Mouse (Mus musculus): ENCODE results near the gene Hsf2.

Hsf2 gene

DNA sequence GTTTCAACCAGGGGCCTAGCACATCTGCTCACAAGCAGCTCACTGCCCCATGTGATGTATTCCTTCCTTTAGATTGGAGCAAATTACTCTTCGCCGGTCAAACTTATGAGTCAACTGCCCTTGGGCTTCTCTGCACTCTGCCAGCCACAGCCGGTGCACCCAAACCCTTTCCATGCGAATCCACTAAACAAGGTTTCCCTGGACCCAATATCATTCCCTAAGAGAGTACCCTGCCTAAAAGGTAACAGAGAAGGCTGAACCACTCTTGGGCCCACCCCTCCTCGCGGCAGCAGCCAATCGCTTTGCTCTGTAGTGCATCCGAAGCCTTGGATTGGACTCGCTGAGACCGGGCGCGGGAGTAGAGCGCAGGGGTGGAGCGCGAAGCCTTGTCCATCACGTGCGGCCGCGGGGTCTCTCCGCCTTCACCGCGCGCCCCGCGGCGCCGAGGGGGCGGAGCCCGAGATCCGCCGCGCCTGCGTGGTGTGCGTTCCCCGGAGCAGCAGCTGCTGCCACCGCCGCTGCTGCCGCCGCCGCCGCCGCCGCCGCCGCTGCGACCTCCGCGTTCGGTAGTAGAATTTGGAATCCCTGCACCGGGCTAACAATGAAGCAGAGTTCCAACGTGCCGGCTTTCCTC, at the start of gene Hsf2:
Gene Hsf2 (plus strand): TSS at position 478 of the 634 bp plus-strand sequence.
- peak; percentile 97 for DNase-seq (ENCODE audit: low read depth, low spot score)

GRCm38 (mm10) chr10:57437898-57438297, 48.3 kb upstream of the Hsf2 start:
- no peak for DNase-seq (ENCODE audit: low read depth, low spot score)

DNA sequence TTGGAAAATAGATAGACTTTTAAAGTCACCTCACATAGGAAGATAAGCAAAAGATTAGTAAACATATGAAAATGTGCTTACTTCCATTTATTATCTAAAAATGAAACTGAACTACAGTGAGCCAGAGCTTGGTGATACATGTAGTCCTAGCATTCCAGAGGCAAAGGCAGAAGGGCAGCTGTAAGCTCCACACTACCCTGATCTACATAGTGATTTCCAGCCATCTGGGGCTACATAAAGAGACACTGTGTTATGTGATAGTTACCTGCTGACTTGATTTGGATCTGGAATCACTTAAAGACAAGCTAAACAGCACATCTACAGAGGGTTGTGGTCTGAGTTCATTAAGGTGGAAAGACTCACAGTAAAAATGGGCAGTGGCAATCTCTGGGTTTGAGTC, 45.1 kb upstream of the Hsf2 start:
- DNase-seq (ENCODE audit: low read depth, low spot score) = no peak

DNA sequence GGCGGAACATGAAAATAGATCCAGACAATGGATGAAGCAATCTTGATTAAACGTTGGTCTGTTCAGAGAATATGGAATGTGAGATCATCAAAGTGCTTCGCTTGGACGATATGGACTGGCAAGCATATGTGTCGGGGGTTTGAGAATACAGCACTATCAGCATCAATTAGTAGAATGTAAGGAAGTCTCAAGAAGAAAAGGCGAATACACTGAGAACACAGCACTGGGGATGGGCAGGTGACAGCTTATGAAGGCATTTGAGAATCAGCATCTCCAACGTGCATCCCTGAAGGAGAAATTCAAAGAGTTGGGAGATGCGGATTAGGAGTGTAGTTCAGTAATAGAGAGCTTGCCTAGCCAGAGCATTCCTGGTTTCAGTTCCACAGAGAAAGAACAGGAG, 41.8 kb upstream of the Hsf2 start:
- DNase-seq (ENCODE audit: low read depth, low spot score) = no peak

DNA sequence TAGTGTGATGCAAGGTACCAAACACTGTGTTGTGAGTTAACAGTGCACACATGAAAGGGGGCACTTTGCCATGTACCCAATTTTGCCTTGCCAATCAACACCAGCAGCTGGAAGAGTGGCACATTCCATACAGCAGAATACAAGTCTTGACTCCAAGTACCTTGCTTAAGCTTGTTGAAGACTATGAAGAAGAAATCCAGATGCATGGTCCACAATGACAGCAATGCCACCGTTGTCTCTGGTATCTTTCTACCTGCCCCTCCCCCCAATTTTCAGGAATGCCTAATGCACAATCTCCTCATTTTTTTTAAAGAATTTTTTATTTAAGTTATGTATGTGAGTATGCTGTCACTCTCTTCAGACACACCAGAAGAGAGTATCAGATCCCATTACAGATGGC, 40.5 kb upstream of the Hsf2 start:
- DNase-seq (ENCODE audit: low read depth, low spot score) = no peak

DNA sequence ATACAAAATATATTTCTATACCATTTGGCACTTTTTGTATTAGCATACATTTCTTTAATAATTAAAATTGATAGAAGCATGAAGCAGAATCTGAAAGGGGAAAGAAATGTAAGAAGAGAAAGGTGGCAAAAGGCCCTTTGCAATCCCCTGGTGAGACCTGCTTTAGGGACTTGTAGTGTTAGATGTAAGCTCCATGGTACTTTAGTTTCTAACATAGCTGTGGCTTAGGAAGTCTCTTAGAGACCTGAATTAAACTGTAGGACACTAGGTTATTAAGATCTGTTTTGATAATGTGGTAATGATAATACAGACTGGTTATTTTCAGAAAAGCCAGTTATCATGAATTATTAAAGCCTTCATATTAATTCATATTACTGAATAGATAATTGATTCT, 38.5 kb upstream of the Hsf2 start:
- DNase-seq (ENCODE audit: low read depth, low spot score) = no peak

GRCm38 (mm10) chr10:57448051-57448716, 38.0 kb upstream of the Hsf2 start:
- peak; percentile 86 for DNase-seq (ENCODE audit: low read depth, low spot score)

DNA sequence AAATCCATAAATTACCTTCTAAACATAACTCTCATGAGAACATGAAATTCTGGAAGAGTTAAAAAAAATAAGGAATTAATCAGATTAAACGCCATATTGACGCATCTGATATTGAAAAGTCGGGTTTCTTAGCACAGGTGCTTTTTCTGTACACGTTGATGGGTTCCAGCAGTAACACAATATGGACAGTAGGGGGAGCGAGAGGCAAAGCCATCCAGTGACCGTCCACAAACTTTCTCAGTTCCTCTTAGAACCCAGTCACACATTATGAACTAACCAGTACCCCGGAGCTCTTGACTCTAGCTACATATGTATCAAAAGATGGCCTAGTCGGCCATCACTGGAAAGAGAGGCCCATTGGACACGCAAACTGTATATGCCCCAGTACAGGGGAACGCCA, 22.9 kb upstream of the Hsf2 start:
- DNase-seq (ENCODE audit: low read depth, low spot score) = peak; percentile 76

DNA sequence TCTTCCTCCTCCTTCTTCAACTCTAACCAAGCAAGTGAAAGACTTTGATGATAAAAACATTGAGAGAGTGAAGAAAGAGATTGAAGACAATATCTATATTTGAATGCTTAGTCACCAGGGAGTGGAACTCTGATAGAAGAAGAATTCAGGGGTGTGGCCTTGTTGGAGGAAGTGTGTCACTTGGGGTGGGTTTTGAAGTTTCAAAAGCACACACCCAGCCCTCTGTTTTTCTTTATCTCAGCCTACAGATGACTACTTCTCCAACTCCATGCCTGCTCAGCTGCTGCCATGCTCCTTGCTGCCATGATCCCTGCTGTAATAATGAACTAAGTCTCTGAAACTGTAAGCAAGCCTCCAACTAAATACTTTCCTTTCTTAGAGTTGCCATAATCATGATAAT, 20.4 kb upstream of the Hsf2 start:
- DNase-seq (ENCODE audit: low read depth, low spot score) = no peak

DNA sequence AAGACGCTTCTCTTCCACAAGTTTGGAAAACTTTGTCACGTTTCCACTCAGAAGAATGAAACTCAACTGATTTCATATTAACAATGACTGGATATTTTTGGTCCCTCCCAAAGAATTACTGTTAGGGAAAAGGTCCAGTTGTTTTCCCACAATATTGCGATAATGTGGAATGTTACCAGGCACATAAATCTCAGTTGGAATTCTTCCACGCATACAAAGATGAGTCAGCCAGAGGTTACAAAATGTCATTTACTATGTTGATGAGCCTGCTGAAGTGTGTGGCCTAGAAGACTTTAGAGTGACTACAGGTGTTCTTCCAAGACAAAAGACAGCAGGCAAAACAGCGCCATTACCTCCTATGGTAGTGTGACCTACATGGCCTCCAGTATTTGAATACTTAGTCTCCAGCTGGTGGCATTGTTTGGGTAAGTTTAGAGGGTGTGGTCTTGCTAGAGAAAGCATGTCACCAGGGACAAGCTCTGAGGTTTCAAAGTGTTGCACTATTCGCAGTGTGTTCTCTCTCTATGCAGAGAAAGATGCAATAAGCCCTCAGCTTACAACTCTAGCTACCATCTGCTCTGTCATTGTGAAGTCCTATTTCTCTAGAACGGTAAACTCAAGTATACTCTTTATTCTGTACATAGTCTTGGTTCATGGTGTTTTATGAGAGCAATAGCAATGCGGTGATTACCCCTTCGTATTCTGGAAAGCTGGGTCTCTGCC, 8.9 kb upstream of the Hsf2 start:
- DNase-seq (ENCODE audit: low read depth, low spot score) = no peak

GRCm38 (mm10) chr10:57481717-57482116, 4.5 kb upstream of the Hsf2 start:
- DNase-seq (ENCODE audit: low read depth, low spot score) = no peak

DNA sequence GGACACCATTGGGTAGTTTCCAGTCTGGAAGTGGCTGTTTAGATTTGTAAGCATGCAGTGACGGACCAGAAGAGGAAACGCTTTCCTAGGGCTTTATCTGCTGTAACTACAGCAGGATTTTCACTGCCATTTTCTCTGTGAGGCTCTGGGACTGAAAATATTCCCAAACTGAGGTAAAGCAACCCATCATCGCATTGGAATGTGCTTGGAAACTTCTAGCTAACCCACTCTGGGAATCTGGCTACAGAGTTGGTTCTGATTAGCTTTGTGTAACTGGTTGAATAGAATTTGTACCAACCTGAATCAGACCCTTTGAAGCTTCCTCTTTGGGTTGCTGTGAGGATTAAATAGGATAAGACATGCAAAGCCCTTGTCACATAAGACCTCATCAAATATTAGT, 1.4 kb upstream of the Hsf2 start:
- no peak for DNase-seq (ENCODE audit: low read depth, low spot score)

DNA sequence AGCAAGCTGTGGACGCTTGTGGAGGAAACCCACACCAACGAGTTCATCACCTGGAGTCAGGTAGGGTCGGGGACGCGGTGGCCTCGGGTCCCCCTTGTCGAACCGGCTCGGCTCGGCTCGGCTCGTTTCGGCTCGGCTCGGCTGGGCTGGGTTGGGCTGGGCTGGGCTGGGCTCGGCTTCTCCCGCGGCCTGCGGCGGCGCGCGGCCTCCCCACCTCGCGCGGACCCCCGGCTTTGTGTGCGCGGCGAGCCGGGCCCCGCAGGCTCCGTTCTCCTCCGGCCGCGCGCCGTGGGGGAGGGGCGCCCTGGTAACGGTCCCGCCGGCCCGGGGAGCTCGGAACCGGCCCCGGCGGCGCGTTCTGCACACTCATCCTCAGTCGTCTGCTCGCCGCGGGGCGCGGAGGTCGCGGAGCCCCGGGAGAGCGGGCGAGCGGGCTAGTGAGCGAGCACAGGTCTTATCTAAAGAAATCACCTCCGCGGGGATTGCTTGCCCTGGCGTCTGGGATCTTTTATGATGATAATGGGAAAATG, 422 bp downstream of the Hsf2 start:
- DNase-seq (ENCODE audit: low read depth, low spot score) = peak; percentile 79

- DNase-seq (ENCODE audit: low read depth, low spot score) = peak; percentile 45
Observed at GRCm38 (mm10) chr10:57487201-57487600, 1.0 kb downstream of the Hsf2 start.

GRCm38 (mm10) chr10:57488591-57488990, 2.4 kb downstream of the Hsf2 start:
- no peak for DNase-seq (ENCODE audit: low read depth, low spot score)

GRCm38 (mm10) chr10:57492050-57492449, 5.9 kb downstream of the Hsf2 start:
- no peak for DNase-seq (ENCODE audit: low read depth, low spot score)

GRCm38 (mm10) chr10:57499414-57500156, 13.4 kb downstream of the Hsf2 start:
- no peak for DNase-seq (ENCODE audit: low read depth, low spot score)

- no peak for DNase-seq (ENCODE audit: low read depth, low spot score)
Observed at GRCm38 (mm10) chr10:57514616-57515015, 28.4 kb downstream of the Hsf2 start.

GRCm38 (mm10) chr10:57515278-57515677, 29.1 kb downstream of the Hsf2 start:
- no peak for DNase-seq (ENCODE audit: low read depth, low spot score)

DNA sequence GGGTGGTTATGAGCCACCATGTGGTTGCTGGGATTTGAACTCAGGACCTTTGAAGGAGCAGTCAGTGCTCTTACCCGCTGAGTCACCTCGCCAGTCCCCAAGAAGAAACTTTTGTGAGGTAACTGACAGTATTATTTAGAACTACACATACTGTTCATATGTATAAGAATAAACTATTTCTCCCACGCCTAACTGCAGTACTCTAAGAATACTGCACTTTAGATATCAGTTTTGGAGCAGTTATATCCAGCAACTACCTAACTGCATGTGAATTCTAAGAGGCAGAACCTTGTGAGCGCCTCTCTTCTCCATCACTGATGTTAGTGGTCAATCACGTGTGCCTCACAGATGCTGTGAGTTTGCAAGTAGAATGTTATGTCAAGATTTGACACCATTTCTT, 40.3 kb downstream of the Hsf2 start:
- no peak for DNase-seq (ENCODE audit: low read depth, low spot score)

DNA sequence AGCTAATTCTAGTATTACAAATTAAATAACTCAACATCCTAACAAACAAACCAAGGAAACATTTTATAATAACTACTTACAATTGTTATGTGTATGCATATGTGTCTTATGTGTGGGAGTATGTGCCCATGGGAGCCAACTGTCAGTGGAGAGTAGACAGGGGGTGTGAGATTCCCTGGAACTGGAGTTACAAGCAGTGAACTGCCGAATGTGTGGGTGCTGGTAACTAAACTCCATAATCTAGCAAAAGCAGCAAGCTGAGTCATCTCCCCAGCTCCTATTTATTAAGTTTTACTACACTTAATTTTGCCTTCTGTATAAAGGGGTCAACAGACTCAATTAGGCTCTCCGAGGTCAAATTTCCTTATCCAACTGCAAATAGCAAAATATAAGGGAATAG, 44.9 kb downstream of the Hsf2 start:
- DNase-seq (ENCODE audit: low read depth, low spot score) = peak; percentile 16

DNA sequence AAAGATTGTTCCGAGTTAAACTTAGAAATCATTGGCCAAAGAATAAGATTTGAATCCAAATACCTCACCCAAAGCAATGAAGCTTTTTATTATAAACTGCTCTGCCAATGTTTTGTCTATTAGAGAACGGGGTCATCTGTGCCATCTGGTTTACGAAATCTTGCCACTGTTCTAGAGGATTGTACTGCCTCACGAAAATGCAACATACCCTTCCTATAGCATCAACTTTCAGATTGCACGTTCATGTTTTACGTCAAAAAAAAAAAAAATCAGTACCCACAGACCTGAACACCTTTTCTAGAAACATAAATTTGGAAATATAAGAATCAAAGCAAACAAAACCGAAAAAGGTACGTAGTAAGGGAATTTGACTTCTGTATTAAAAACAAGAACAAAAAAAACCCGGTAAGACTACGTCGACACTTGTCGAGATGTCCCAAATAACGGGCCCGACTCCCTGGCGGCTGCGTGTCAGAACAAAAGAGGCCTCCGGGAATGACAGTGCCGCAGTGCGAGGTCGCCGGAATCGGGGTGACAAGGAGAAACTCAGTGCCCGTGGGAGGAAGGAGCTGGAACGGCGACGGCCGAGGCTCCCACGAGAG, 45.5 kb downstream of the Hsf2 start:
- no peak for DNase-seq (ENCODE audit: low read depth, low spot score)
